Mouse (Mus musculus) layer of hippocampus, adult 9-10 months (tissue): Measurements from ENCODE around the gene Irgq.
"Not testable (repeated sequence)": the region's sequence is repeated elsewhere in the genome, so short reads cannot be mapped to it uniquely, and the experiment has no call there.

ENCODE experiments used
- DNase-seq: peaks from one replicate; pipeline ENCODE4 v3.0.0; 2022; ENCODE audit warnings: low spot score

Gene Irgq

GRCm38 (mm10) chr7:24530062-24530931, at the start of gene Irgq:
Gene Irgq (plus strand): TSS chr7:24530689.
- peak; percentile 96 for DNase-seq

GRCm38 (mm10) chr7:24480986-24481473, 49.5 kb upstream of the Irgq start:
- no peak for DNase-seq

- no peak for DNase-seq
Measured at GRCm38 (mm10) chr7:24481474-24482207, 48.8 kb upstream of the Irgq start, which contains the start of gene Cadm4. Gene Cadm4 (plus strand): TSS chr7:24482023.

GRCm38 (mm10) chr7:24482208-24483020, 48.1 kb upstream of the Irgq start:
- no peak for DNase-seq

GRCm38 (mm10) chr7:24483291-24483690, 47.2 kb upstream of the Irgq start:
- not testable (repeated sequence) for DNase-seq

- no peak for DNase-seq
Measured at GRCm38 (mm10) chr7:24485481-24485880, 45.0 kb upstream of the Irgq start.

GRCm38 (mm10) chr7:24486654-24487130, 43.8 kb upstream of the Irgq start:
- DNase-seq, result no peak

GRCm38 (mm10) chr7:24487403-24487802, 43.1 kb upstream of the Irgq start:
- no peak for DNase-seq

- no peak for DNase-seq
Measured at GRCm38 (mm10) chr7:24488303-24488702, 42.2 kb upstream of the Irgq start.

- no peak for DNase-seq
Measured at GRCm38 (mm10) chr7:24499856-24500577, 30.5 kb upstream of the Irgq start.

- no peak for DNase-seq
Measured at GRCm38 (mm10) chr7:24500929-24501328, 29.6 kb upstream of the Irgq start.

- DNase-seq, result no peak
Measured at GRCm38 (mm10) chr7:24501492-24501891, 29.0 kb upstream of the Irgq start.

GRCm38 (mm10) chr7:24504004-24504403, 26.5 kb upstream of the Irgq start:
- DNase-seq, result no peak

GRCm38 (mm10) chr7:24504868-24505267, 25.6 kb upstream of the Irgq start:
- no peak for DNase-seq

- DNase-seq, result no peak
Measured at GRCm38 (mm10) chr7:24505447-24506064, 24.9 kb upstream of the Irgq start.

GRCm38 (mm10) chr7:24506065-24506459, 24.4 kb upstream of the Irgq start:
- DNase-seq, result no peak

- no peak for DNase-seq
Measured at GRCm38 (mm10) chr7:24506476-24506837, 24.0 kb upstream of the Irgq start.

GRCm38 (mm10) chr7:24506838-24507725, 23.4 kb upstream of the Irgq start, which contains the start of gene Zfp428:
Gene Zfp428 (plus strand): TSS chr7:24507006.
- no peak for DNase-seq

- no peak for DNase-seq
Measured at GRCm38 (mm10) chr7:24507726-24508114, 22.8 kb upstream of the Irgq start.

- DNase-seq, result no peak
Measured at GRCm38 (mm10) chr7:24512355-24512754, 18.1 kb upstream of the Irgq start, which contains the start of gene AC161166.1. Gene AC161166.1 (minus strand): TSS chr7:24512455.
